Mouse (Mus musculus): ENCODE data around the gene Ggt7.
"Not testable (repeated sequence)": the region's sequence is repeated elsewhere in the genome, so short reads cannot be mapped to it uniquely, and the experiment has no call there.

The Ggt7 gene

DNA sequence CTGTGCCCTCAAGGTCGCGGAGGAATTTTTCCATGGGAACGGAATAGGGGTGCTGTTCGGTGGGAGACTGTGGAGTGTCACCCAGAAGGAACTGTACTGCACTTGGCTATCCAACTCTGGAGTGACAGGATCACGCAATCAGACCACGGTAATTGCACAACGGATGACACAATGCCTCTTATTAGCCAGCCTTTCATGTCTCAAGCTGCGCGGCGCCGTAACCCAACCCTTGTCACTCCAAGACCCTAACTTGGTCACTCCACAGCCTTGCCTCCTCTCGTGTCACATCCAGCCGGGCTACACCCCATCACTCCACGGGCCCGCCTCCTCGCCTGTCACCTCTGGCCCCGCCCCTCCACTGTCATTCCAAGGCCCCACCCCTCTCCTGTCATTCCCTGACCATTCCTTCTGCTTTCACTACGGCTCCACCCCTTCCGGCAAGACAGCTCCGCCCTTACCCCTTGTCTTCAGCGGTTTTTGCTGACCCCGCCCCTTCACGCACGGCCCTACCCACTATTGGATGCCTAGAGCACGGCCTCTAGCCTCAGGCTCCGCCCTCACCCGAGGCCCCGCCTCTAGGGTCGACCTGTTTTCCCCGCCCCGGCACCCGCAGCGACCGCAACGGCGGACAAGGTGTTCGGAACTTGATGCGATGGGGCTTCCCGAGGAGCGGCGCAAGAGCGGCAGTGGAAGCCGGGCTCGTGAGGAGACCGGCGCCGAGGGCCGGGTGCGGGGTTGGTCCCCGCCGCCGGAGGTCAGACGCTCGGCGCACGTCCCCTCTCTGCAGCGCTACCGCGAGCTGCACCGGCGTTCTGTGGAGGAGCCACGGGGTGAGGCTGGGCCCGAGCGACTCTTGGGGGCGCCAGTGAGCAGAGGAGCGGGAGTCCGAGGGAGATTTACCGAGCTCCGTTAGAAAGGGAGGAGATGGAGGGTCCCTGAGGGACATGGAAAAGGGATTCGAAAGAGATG, at the start of gene Ggt7, which contains the start of gene Acss2:
Gene Ggt7 (minus strand): TSS at position 783 of the 969 bp plus-strand sequence.
Gene Acss2 (plus strand): TSS at position 494 of the 969 bp plus-strand sequence.
- peak; percentile 99 for DNase-seq (ENCODE audit: low spot score)

DNA sequence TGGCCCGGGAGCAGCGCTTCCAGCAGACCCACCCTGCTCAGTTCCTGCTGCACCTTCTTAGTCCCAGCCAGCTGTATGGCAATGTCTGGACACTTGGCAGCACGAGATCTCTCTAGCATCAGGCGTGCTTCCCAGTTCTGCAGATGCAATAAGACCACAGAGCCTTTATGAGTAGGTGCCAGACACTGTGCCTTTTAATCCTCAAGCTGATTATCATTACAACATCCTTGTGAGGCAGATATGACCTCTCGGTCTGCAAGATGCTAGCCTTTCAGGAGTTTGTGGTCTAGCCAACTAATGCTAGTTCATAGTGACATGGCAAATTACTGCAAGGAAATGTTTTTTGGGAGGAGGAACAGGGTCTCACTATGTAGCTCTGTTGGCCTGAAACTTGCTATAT, 49.7 kb upstream of the Ggt7 start:
- no peak for DNase-seq (ENCODE audit: low spot score)

DNA sequence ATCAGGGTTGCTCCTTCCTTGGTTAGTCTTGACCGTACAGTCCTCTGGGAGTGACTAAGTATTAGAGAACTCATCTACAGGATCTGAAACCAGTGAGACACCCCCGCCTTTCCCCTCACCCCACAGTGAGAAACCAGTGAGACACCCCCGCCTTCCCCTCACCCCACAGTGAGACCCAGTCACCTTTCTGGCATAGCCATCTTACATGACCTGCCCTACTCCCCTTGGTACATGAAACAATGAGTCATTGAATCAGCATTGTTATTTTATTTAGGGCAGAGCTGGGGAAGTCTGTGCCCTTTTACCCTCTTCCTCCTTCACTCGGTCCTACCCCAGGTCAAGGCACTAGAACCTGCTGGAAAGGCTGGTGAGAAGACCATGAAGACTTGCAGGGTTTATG, 44.9 kb upstream of the Ggt7 start:
- DNase-seq (ENCODE audit: low spot score): no peak

DNA sequence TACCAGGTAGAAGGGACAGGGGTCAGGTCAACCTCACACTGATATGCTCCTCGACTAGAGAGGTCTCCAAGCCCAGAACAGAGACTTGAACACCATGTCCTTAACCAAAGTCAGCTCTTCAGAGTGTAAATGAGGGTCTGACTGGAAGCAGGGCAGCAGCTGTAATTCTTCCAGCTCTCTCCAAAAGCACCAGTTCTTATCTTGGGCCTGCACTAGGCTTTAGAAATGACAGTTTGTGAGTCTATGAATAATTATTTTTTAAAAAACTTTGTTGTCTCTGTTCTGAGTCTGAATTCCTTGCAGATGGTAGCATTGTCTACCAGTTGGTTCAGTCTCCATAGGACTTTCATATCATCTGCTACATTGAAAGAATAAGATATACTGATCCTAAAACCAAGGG, 44.2 kb upstream of the Ggt7 start:
- no peak for DNase-seq (ENCODE audit: low spot score)

DNA sequence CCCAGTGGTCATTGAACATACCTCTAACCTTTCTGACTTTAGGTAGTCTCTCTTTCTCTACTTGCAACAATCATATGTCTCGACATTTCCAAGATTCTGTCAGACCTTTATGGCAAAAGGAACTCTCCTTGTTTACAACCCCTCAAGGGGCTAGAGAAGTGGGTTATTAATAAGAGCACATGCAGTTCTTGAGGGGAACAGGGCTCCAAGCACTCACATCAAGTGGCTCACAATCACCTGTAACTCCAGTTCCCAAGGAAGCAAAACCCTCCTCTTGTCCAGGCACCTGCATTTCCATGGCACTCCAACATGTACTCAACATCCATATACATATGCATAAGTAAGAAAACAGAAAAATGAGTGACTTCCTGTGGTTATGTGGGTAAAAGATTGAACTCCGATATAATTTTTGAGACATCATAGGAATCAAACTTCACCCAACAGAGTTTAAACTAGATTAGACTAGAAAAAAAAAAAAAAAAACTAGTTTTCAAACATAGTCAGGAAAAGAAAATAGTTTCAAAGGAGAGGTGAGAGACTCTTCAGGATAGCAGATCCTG, 36.5 kb upstream of the Ggt7 start:
- DNase-seq (ENCODE audit: low spot score): peak; percentile 32

DNA sequence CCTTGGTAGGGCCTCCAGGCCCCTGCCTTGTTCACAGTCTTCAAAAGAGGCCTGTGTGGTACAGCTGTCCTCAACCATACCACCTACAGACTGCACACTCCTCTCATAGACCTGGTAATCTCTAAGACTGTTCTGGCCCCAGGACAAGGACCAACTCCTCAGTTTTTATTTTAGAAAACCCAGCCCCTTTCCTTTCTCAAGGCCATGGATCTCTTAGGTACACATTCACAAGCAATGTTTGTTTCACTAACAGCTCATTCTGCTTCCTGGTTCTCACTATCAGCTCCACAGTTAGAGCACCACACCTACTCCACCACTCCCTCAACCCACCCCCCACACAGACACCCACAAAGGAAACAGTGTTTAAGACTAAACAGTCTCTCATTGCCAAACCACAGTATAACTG, 34.9 kb upstream of the Ggt7 start:
- DNase-seq (ENCODE audit: low spot score): peak; percentile 59

DNA sequence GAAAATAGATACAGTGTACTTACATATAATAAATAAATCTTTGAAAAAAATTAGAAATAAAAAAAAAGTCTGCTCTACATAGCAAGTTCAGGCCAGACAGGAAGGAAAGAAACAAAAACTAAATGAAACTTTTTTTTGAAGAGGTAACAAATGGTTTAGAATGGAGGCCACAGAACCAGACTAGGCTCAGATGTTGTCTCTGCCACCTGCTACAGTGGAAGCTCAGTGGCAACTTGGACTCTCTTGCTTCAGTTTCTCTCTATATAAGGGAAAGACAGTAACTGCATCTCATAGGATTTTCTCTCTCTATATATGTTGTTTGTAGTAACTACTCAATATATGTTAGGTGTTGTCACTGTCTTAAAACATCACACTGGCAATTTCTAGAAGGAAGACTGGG, 34.3 kb upstream of the Ggt7 start:
- DNase-seq (ENCODE audit: low spot score): no peak

DNA sequence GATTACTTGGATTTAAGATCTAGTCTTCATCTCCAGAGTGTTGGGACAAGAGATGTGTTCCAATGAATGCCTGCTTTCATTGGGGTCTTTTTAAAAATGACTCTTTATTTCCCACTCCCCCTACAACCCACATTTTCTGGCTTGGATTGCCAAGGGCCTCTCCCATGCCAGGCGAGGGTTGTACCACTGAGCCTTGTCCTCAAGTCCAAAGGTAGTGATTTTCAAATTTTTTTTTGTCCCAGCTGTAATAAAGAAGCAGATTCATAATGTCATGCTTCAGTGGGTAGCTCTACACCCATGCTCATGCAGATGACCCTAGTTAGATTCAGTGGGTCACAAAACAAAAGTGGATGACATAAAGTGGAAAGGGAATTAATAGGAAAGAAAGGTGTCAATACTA, 28.9 kb upstream of the Ggt7 start:
- DNase-seq (ENCODE audit: low spot score): no peak

DNA sequence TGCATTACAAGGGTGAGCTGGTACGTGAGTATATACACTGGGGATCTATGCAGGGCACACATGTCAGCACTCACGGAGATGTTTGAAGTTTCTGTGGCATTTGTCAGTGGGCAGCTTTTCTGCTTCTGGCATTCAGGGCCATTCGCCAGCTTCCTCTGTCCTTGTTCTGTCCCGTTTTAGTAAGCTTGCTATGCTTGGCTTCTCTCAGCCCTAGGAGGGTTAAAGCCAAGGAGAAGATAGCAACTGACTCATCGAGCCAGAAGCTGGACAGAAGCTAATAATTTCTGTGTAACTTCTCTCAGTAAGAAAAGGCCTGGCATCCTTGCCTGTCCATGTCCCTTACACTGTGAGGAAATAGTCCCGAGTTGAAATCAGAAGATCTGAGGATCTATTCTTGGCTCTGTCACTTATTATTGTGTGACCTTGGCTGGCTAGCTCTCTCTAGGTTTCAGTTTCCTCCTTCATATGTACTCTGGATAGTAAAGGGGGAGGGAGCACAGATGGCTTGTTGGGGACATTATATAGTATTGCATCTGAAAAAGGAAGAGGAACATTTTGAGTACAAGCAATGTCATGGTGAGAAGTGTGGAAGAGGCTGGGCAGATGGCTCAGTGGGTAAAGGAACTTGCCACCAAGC, 22.9 kb upstream of the Ggt7 start:
- DNase-seq (ENCODE audit: low spot score): no peak

DNA sequence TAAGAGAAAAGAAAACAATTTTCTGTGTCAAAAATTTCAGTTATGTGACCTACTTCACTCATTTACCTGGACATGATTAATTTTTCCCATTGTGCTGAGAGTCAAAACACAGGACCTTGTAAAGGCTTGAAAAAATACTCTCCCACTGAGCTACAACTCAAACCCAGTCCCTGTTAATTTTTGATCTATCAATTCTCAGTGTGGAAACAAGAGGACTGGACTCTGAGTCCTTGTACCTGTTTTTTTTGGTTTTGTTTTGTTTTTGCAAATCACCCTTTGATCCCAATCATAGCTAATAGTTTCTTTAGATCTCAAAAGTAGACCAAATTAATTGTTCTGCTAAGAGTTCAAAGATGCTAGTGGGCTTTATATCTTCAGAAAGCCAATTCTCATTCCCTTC, 21.7 kb upstream of the Ggt7 start:
- DNase-seq (ENCODE audit: low spot score): no peak

DNA sequence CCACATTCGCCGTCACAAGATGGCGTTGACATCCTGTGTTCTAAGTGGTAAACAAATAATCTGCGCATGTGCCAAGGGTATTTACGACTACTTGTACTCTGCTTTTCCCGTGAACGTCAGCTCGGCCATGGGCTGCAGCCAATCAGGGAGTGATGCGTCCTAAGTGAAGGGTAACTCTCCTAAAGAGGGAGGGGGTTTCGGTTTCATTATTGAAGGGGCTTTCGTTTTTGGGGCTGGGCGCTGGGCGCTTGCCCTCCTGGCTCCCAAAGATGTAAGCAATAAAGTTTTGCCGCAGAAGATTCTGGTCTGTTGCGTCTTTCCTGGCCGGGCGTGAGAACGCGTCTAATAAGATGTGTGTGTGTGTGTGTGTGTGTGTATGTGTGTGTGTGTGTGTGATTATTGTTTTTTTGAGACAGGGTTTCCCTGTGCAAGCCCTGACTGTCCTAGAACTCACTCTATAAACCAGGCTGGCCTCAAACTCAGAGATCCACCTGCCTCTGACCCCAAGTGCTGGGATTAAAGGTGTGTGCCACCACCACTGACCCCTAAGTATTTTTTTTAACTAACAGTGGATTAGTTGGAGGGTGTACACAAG, 20.5 kb upstream of the Ggt7 start:
- DNase-seq (ENCODE audit: low spot score): not testable (repeated sequence)

DNA sequence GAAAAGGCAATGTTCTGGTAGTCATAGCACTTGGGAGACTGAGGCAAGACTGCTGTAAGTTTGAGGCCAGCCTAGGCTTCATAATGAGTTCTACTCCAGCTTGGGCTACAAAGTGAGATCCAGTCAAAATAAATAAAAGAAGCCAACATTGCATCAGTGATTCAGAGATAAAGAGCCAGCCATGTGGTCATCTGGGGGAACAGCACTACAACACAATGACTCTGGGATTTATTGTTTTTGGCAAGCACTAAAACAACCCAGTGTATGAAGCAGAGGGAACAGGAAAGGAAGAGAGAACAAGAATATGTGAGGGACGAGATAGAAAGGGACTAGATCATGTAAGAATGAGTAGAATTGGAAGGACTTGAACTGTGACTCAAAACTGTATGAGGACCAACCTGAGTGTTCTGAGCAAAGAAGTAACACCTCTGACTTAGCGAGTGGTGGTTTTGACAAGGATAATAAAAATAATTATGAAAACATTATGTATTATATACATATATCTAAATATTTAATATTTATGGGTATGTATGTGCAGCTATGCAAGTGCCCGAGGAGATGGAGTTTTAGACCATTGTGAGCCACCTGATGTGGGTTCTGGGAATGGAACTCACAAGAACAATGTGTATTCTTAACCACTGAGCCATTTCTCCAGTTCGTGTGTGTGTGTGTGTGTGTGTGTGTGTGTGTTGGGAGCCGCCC, 19.9 kb upstream of the Ggt7 start:
- DNase-seq (ENCODE audit: low spot score): no peak

DNA sequence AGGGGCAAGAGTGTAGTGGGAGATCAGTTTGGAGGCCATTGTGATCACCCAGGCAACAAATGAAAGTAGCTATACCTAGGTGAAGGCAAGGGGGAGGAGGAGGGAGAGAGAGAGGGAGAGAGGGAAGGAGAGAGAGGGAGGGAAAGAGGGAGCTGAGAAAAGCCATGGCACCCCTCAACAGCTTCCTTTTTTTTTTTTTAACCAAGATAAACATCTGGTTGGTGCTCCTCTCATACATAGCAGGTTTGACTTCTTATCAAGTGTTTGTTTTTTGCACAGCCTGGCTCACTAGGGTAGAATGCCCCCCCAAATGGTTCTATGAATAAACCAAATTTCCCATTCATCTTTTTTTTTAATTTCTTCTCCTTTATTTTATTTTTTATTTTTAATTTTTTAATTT, 18.3 kb upstream of the Ggt7 start:
- DNase-seq (ENCODE audit: low spot score): no peak

DNA sequence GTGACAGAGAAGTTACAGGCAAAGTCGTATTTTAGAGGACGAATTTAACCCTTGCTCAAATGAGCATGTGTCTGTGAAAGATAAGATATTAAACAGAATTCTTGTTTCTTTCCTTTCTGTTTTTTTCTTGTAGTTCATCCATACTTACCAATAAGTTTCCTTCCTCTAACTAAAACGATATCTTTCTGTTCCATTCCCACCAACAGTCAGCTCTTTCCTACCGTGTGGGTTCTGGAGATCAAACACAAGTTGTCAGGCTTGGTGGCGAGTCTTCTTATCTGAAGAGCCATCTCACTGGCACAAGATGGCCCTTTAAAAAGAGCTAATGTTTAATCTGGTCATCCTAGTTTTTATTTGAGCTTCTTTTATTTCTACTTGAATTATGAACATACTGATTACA, 9.3 kb upstream of the Ggt7 start:
- DNase-seq (ENCODE audit: low spot score): no peak

DNA sequence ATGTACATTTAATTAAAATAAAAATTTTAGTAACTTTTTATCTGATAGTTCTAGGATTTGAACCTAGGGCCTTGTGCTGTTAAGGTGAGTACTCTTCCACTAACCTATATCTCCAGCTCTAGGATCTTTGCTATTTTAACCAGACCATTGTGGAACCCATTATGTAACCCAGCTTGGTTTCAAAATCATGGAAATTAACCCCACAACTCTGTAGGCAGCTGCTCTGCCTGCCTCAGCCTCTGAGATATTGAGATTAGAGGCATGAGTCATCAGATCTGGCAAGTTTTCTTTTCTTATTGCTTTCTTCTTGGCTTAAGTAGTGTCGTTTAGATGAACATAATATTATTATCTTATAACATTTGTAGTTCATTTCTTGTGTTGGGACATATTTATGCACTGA, 6.3 kb upstream of the Ggt7 start:
- DNase-seq (ENCODE audit: low spot score): no peak

DNA sequence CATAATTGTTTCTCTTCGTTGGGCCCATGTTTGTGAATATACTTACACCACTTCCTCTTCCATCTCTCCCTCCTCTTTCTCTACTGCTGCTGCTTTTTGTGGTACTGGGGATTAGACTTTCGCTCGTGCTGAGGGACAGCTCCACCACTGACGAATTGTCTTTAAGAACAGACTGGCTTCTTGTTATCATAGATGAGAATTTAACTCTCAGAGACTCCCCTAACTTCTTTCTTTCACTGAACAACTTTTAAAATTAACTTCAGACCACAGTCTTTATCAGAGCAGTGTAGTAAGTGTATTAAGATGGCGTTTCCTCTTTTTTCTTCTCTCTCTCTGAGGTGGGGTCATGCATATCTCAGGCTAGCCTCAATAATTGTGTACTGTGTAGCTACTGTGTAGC, 5.7 kb upstream of the Ggt7 start:
- DNase-seq (ENCODE audit: low spot score): no peak

DNA sequence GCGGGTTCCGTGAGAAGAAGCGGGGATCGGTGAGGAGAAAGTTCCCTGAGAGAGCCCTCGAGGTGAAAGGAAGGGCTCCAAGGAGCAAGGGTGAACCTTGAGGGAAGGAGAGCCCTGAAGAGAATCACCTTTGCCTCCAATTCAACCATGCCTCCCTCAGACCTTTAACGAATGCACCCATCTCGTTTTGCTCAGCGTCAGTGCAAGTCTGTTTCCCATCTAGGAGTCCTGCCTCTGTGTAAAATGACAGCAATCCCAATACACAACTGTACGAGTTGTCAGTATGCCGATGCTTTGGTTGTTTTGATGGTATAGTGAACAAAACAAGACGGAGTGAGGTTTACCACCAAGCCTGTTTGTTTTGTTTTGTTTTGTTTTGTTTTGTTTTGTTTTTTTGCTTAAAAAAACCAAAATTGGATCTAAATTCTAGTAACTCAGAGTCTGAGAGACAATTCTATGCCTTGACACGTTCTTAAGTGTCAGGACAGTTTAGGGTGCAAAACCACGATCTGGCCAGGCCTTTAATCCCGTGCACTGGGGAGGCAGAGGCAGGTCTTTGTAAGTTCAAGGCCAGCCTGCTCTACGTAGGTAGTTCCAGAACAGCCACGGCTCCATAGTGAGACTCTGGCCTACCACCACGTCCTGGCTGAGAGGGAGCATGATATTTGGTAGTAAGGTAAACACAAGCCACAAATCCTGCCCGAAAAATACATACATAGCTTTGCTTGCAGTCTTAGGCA, 664 bp upstream of the Ggt7 start:
- DNase-seq (ENCODE audit: low spot score): no peak

DNA sequence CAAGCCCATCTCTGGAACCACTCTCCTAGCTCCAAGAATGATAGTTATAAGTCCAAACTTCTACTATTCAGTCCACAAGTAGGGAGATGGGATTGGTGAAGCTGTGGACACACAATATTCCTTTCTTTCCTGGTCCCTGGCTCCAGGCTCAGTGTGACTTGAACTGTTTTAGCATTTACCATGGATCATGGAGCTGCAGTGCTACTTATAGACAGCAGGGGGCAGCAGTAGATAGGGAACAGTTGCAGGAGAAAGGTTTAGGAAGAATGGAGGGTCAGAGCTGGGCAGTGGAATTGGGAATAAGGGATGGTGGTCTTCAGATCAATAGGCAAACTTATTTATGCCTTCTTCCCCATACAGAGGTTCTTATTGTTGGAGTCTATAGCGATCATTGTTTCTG, 2.1 kb downstream of the Ggt7 start:
- peak; percentile 74 for DNase-seq (ENCODE audit: low spot score)

DNA sequence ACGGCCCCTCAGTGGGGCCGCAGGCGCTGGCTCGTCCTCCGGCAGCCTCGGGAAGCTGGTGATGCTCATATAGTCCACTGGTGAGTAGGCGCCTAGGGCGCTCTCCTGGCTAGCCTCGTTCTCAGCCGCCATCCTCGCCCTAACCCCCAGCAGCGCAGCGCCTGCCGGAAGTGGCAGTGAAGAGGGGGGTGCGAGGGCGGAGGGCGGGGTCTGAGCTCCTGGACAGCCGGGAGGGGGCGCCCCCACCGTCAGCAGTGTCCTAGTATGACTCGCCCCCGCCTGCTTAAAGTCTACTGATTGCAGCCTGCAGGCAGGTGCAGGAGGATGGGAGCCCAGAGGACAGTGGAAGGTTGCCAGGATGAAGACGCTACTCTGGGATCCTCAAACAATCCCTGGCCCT, 3.4 kb downstream of the Ggt7 start:
- peak; percentile 68 for DNase-seq (ENCODE audit: low spot score)

DNA sequence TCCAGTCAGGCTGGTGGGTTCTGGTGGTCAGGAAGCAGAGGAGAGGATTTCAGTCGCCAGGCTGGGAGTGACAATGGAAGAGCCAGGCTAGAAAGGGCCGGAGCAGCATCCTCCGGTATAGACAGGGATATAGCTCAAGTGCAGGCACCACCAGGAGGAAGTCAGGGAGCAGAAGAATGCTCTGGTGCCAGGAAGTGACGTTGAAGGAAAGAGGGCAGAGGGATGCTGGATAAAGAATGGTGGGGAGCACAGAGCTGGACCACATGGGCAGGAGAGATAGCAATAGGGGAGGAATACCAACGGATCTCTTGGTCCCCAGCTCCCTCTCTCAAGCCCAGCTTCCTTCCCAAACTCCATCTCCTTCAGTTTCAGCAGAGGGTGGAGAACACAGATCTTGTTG, 4.5 kb downstream of the Ggt7 start:
- no peak for DNase-seq (ENCODE audit: low spot score)

DNA sequence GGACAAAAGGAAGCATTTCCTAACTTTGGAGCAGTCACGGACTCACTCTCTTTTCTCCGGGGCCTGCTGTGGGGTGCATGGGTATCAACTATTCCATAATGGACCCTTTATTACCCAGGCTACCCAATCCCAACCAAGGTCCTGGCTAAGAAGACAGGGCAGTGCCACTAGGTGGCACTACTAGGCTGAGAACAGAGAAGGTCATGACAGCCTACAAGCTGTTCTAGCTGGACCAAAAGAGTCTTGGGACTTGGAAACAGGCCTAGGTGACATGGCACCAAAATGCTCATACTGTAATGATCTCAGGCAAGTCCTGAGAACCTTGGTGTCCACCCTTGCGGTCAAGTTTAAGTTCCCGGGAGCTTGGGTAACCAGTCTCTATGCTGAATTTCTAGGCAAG, 5.6 kb downstream of the Ggt7 start:
- DNase-seq (ENCODE audit: low spot score): peak; percentile 66

Measured in lung, postnatal 25 days (tissue).